Mouse (Mus musculus) brain, embryonic 14.5 days (tissue): ENCODE measurements around the gene Serpine2.

Source experiments
- CTCF ChIP-seq: fragments of 200-500 bp; IDR thresholded peaks from 2 replicates; pipeline ENCODE4 v1.5.1; 2012; ENCODE audit warnings: inconsistent platforms, mild to moderate bottlenecking, moderate library complexity, borderline replicate concordance; ENCODE audit not compliant: insufficient read depth, insufficient read length; ENCODE audit errors: extremely low read depth
- POLR2A ChIP-seq: fragments of 200-500 bp; IDR thresholded peaks from 2 replicates; pipeline ENCODE4 v1.6.1; 2012; ENCODE audit warnings: mild to moderate bottlenecking, inconsistent platforms, borderline replicate concordance; ENCODE audit not compliant: poor library complexity, insufficient read depth, insufficient read length, severe bottlenecking; ENCODE audit errors: extremely low read depth

- TF ChIP-seq POLR2A = no peak
- no peak for TF ChIP-seq CTCF
Observed at GRCm38 (mm10) chr1:79755376-79755775, 105.6 kb downstream of the Serpine2 start.
